Mouse (Mus musculus) layer of hippocampus, adult 2 months (tissue): ENCODE data around the gene Olfr1443. TPM values are rescaled to one million over a fixed set of nuclear protein-coding genes. Genes with fewer than 3 reads are reported as not detected.
"Not testable (repeated sequence)": the region's sequence is repeated elsewhere in the genome, so short reads cannot be mapped to it uniquely, and the experiment has no call there.

Source experiments
- DNase-seq, 2 experiments: peaks; one replicate each; pipeline ENCODE4 v3.0.0; 2022; ENCODE audit warnings: low spot score in 2 of 2
- H3K27ac ChIP-seq: fragments of 200-600 bp; 2 replicates; pipeline ENCODE4 v1.8.1; 2022
- H3K4me3 ChIP-seq: fragments of 200-600 bp; 2 replicates; pipeline ENCODE4 v1.8.1; 2022; ENCODE audit warnings: mild to moderate bottlenecking
- CTCF ChIP-seq: fragments of 200-600 bp; conservative IDR thresholded peaks from 2 replicates; pipeline ENCODE4 v1.8.1; 2022; ENCODE audit warnings: antibody characterized with exemption, mild to moderate bottlenecking, moderate library complexity
- long read RNA-seq, 2 experiments: library from polyadenylated mRNA; stranded (forward); transcript quantifications; one replicate each; pipeline ENCODE4 v2.0.0; 2021; ENCODE audit warnings: borderline mapping rate in 2 of 2
- total RNA-seq, 2 experiments: library from RNA; stranded (reverse); gene quantifications; 2 replicates each; pipeline ENCODE4 v1.2.3; 2021

Olfr1443 gene
- total RNA-seq, result not detected
- long read RNA-seq, experiment 1, result 0 reads
- long read RNA-seq, experiment 2, result 0 reads

DNA sequence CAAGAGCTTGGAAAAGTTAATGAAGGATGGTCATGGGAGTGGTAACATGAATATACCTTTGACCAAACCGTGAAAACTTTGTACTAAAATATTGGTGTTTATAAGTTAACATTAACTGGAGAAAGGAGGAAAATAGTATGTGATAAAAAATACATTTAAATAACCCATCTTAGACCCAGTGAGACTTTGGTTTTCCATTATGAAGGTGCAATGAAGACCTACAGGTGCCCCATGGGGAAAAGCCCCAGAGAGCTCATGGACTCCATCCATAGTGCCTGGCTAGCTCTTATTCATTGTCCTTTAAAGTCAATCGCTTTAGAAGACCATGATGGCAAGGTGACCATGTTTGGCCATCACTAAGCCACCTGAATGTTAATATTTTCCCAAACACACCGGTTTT, at the start of gene Olfr1443:
TSS of gene Olfr1443 (plus strand) at position 301 of the 400 bp plus-strand sequence.
- no peak for TF ChIP-seq CTCF
- DNase-seq, result no peak
- Histone ChIP-seq H3K27ac (no peak within 1 kb of the TSS), H3K4me3 (no peak within 1 kb of the TSS)

DNA sequence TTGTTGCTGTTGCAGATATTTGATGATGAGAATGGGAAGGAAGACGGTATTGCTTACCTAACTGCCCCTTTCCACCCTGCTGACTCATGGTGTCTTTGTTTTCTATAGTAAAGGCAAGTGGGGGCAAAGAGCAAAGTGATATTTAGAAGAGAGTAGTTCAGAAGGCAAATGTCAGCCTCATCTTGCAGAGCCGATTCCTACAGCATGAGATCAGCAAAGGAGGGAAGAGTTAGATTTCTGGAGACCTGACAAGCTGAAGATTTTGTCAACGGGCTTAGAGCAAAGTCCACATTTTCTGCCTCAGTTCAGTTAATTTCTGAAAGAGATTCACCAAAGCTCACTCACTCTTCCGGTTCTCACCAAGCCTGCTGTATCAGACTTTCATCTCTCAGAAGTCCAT, 44.7 kb upstream of the Olfr1443 start, which contains the start of gene Glyat:
TSS of gene Glyat (plus strand) at position 133 of the 400 bp plus-strand sequence.
- H3K27ac ChIP-seq, result no peak within 1 kb of the TSS
- H3K4me3 ChIP-seq, result no peak within 1 kb of the TSS
- no peak for DNase-seq
- no peak for TF ChIP-seq CTCF

DNA sequence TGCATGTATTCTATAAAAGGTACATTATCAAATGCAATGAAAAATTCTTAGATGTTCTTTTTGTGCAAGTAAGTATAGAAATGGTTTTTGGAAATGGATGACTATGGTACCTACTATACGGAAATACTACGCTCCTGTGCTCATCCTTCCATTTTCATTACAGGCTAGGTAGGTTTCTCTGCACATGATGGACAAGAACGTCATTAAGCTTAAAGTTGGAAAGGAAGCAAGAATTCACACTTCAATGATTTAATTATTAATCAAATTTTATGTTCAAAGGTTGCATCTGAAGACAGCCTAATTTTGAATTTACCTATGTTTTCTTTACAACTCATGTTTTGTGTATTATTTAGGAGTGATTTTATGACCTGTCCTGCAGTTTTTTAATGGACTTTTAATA, 43.7 kb upstream of the Olfr1443 start:
- no peak for TF ChIP-seq CTCF
- Histone ChIP-seq H3K27ac (no peak overlapping the region), H3K4me3 (no peak overlapping the region)
- DNase-seq, result no peak

DNA sequence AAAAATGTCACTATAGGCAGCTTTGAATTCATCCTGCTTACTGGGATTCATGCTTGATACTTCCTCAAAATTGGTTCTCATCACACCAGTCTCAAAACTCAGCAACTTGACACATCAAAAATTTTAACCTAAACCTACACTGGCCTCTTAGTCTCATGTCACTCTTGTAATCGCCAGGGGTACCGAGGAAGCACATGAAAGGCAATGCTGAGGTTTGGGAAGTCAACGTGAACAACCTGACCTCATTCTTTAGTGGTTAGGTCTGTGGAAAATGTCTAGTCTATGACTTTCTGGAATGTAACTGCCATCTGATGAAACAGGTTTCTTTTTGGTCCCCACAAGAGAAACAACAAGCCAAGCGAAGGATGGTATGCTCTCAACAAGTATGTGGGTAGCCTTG, 42.9 kb upstream of the Olfr1443 start:
- H3K4me3 ChIP-seq, result no peak overlapping the region
- no peak overlapping the region for H3K27ac ChIP-seq
- TF ChIP-seq CTCF, result no peak
- no peak for DNase-seq

- Histone ChIP-seq H3K27ac (no peak overlapping the region), H3K4me3 (no peak overlapping the region)
- no peak for DNase-seq
- TF ChIP-seq CTCF, result no peak
Measured at GRCm38 (mm10) chr19:12636863-12637262, 41.0 kb upstream of the Olfr1443 start.

DNA sequence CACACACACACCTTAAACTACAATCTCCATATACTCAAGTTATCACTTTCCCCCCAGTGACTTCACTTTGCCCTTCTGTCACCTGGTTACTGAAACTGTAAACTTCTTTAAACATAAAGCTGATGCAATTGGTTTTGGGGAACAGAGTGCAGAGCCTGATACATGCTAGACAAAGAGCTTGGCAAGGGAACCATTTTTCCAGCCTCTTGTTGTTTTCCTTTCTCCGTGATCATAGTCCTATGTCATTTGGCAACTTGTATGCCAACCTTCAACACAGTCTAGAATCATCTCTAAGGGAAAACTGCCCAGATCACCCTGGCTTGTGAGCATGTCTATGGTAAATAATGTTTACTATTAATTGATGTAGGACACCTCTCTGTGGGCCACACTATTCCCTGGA, 39.9 kb upstream of the Olfr1443 start:
- Histone ChIP-seq H3K4me3 (no peak overlapping the region), H3K27ac (no peak overlapping the region)
- no peak for DNase-seq
- TF ChIP-seq CTCF, result no peak

- no peak for DNase-seq
- no peak overlapping the region for H3K4me3 ChIP-seq
- TF ChIP-seq CTCF, result no peak
- no peak overlapping the region for H3K27ac ChIP-seq
Measured at GRCm38 (mm10) chr19:12649511-12649910, 28.4 kb upstream of the Olfr1443 start.

DNA sequence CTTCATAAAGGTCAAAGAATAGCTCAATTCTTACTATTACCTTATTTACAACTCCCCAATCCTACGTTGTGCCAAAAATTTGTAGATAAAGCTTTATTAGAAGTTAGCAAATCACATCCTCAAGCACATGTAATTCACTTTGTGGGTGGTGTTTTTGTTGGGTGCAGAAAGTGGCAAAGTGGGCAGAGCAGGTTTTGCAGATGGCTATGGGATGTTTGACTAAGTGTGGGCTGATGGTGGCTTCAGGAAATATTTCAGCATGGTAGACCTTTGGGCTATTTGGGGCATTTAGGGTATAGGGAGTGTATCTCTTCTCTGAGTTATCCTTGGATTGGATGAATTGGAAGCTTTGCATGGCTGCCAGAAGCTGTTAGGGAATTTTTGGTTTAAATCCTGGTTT, 11.8 kb upstream of the Olfr1443 start:
- H3K4me3 ChIP-seq, result no peak overlapping the region
- no peak for DNase-seq
- no peak for TF ChIP-seq CTCF
- H3K27ac ChIP-seq, result no peak overlapping the region

DNA sequence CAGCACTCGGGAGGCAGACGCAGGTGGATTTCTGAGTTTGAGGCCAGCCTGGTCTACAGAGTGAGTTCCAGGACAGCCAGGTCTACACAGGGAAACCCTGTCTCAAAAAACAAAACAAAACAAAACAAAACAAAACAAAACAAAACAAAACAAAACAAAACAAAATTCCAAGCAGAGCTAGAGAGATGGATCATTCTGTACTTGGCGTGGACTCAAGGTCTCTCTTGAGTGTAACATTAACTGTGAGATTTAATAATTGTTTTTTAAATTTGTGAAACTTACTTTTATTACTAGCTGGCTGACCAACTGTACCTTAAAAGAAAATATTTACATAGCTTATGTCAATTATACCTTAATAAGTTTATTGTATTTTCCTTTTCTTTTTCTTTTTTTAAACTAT, 9.3 kb upstream of the Olfr1443 start:
- H3K27ac ChIP-seq, H3K4me3 ChIP-seq, DNase-seq: not testable (repeated sequence)

DNA sequence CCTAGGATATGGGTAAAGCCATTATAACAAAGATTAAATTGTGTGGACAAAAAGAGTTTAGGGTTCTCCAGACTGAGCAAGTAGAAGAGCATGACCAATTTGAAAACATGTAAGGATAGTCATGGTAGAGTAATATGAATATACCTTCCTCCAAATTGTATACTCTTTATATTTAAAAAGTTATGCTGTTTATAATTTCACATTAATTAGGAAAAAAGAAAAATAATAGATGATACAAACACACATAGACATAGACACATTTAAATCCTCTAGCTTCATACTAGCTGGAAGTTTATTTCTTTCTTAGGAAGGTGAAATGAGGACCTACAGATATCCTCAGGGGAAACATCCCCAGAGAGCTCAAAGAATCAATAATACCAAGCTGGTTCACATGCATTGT, 7.8 kb upstream of the Olfr1443 start, which contains the start of gene Olfr1442:
TSS of gene Olfr1442 (plus strand) at position 301 of the 400 bp plus-strand sequence.
- Histone ChIP-seq H3K4me3 (no peak within 1 kb of the TSS), H3K27ac (no peak within 1 kb of the TSS)
- TF ChIP-seq CTCF, result no peak
- DNase-seq, result no peak

GRCm38 (mm10) chr19:12671051-12671450, 6.9 kb upstream of the Olfr1443 start:
- no peak for DNase-seq
- H3K27ac ChIP-seq, result no peak overlapping the region
- no peak overlapping the region for H3K4me3 ChIP-seq
- no peak for TF ChIP-seq CTCF

GRCm38 (mm10) chr19:12684638-12685037, 6.7 kb downstream of the Olfr1443 start:
- Histone ChIP-seq H3K4me3 (no peak overlapping the region), H3K27ac (no peak overlapping the region)
- no peak for DNase-seq
- no peak for TF ChIP-seq CTCF

- H3K4me3 ChIP-seq, result no peak overlapping the region
- no peak for TF ChIP-seq CTCF
- no peak overlapping the region for H3K27ac ChIP-seq
- DNase-seq, result no peak
Measured at GRCm38 (mm10) chr19:12685231-12685630, 7.3 kb downstream of the Olfr1443 start.

DNA sequence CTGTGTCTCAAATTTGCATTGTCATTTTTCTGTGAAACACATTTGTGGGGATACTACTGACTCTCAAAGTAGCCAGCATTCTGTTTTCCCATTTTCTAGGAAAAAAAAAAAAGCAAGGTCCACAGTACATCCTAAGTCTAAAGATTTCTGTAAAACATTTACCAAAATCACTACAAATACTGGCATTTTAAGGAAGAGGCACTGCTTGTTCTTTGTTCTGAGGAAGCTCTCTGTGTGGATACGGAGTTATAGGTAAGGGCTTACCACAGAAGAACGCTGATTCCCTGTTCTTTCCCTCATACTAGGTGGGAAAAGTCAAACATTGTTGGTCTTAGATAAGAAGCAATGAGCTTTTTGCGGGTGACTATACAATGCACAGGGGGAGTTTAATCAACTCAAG, 17.7 kb downstream of the Olfr1443 start, which contains the start of gene Keg1:
TSS of gene Keg1 (plus strand) at position 197 of the 400 bp plus-strand sequence.
- Histone ChIP-seq H3K27ac (no peak within 1 kb of the TSS), H3K4me3 (no peak within 1 kb of the TSS)
- DNase-seq, result no peak
- no peak for TF ChIP-seq CTCF

- no peak for TF ChIP-seq CTCF
- Histone ChIP-seq H3K4me3 (no peak overlapping the region), H3K27ac (no peak overlapping the region)
- DNase-seq, result no peak
Measured at GRCm38 (mm10) chr19:12696221-12696620, 18.3 kb downstream of the Olfr1443 start.
